Mouse (Mus musculus) ES-E14 (cell line): ENCODE results near the gene Sdr9c7. TPM values are rescaled to one million over a fixed set of nuclear protein-coding genes. Genes with fewer than 3 reads are reported as not detected.
A peak's percentile ranks its signal among the peaks of the same experiment; 100 is the strongest.

Source experiments
- DNase-seq: peaks from one replicate; pipeline ENCODE4 v3.0.0-alpha.2; 2013; ENCODE audit warnings: low read depth, low spot score
- H3K27ac ChIP-seq: 2 replicates; pipeline ENCODE4 v1.5.1; 2012; ENCODE audit warnings: low read depth, mild to moderate bottlenecking, low read length, moderate library complexity, mixed read lengths; ENCODE audit not compliant: poor library complexity, insufficient read depth, severe bottlenecking
- H3K36me3 ChIP-seq: 2 replicates; pipeline ENCODE4 v1.6.1; 2012; ENCODE audit warnings: mild to moderate bottlenecking, low read length, moderate library complexity, mixed read lengths; ENCODE audit not compliant: control insufficient read depth, poor library complexity, insufficient read depth, severe bottlenecking
- H3K4me1 ChIP-seq, 2 experiments: fragments of 150-350 bp in 1 of 2; sonication (generic) in 1 of 2; 2 replicates each; pipeline ENCODE4 v1.6.1; 2012; ENCODE audit warnings: low read length in 2 of 2, mild to moderate bottlenecking in 1 of 2, mixed read lengths in 1 of 2; ENCODE audit not compliant: control insufficient read depth in 2 of 2, insufficient read depth in 2 of 2, poor library complexity in 1 of 2
- H3K4me3 ChIP-seq, 2 experiments: fragments of 150-350 bp in 1 of 2; sonication (generic) in 1 of 2; 2 replicates each; pipeline ENCODE4 v1.5.1; 2012; ENCODE audit warnings: low read length in 2 of 2, low read depth in 1 of 2, mild to moderate bottlenecking in 1 of 2, mixed read lengths in 1 of 2; ENCODE audit not compliant: insufficient read depth in 1 of 2, poor library complexity in 1 of 2, severe bottlenecking in 1 of 2
- H3K9ac ChIP-seq: 2 replicates; pipeline ENCODE4 v1.6.1; 2012; ENCODE audit warnings: low read depth, mild to moderate bottlenecking, low read length, mixed read lengths; ENCODE audit not compliant: poor library complexity, insufficient read depth, severe bottlenecking
- H3K9me3 ChIP-seq: fragments of 150-350 bp; sonication (generic); 2 replicates; pipeline ENCODE4 v1.6.1; 2012; ENCODE audit warnings: low read depth, mild to moderate bottlenecking, low read length; ENCODE audit not compliant: control insufficient read depth, insufficient read depth
- CHD2 ChIP-seq: IDR thresholded peaks from 2 replicates; pipeline ENCODE4 v1.6.1; 2014; ENCODE audit warnings: mild to moderate bottlenecking, low read depth, low read length, inconsistent platforms
- HCFC1 ChIP-seq: IDR thresholded peaks from 2 replicates; pipeline ENCODE4 v1.6.1; 2012; ENCODE audit warnings: low read length, inconsistent platforms, borderline replicate concordance; ENCODE audit not compliant: insufficient read depth
- MAFK ChIP-seq: IDR thresholded peaks from 2 replicates; pipeline ENCODE4 v1.6.1; 2014; ENCODE audit warnings: mild to moderate bottlenecking, low read depth, low read length, inconsistent platforms; ENCODE audit not compliant: insufficient read depth
- ZC3H11A ChIP-seq: IDR thresholded peaks from 2 replicates; pipeline ENCODE4 v1.6.1; 2012; ENCODE audit warnings: low read depth, mild to moderate bottlenecking, inconsistent platforms, low read length, borderline replicate concordance
- ZNF384 ChIP-seq: IDR thresholded peaks from 2 replicates; pipeline ENCODE4 v1.6.1; 2012; ENCODE audit warnings: low read depth, low read length, inconsistent platforms
- in situ Hi-C, 2 experiments: fragments of 600-800 bp; cut with MboI; formaldehyde crosslinking; loops; one replicate each; pipeline ENCODE4 v1.15.1; 2025; ENCODE audit warnings: low sequenced_read_pairs in 2 of 2, inconsistent platforms in 1 of 2; ENCODE audit not compliant: unreplicated experiment in 2 of 2
- total RNA-seq: library from RNA; depleted of rRNA; stranded (reverse); fragments of 300-350 nt; gene quantifications from 2 replicates; pipeline ENCODE4 v1.2.3, GENCODE M21; 2012

Sdr9c7 gene
- total RNA-seq, 1 experiment = 0.27 TPM

GRCm38 (mm10) chr10:127932290-127932926 lies 34.1 kb downstream of the Sdr9c7 start:
- Histone ChIP-seq H3K9ac (no peak overlapping the region), H3K27ac (no peak overlapping the region), H3K9me3 (no peaks in the 10 kb centered on the region), H3K4me3 (no peak overlapping the region), H3K36me3 (no peaks in the 10 kb centered on the region), H3K4me1 (no peaks in the 10 kb centered on the region)
- no peak for DNase-seq
- in situ Hi-C loops = no loop called here
- TF ChIP-seq HCFC1 (no peak), ZC3H11A (no peak), CHD2 (no peak), ZNF384 (no peak), MAFK (no peak)

GRCm38 (mm10) chr10:127936271-127936670 lies 38.0 kb downstream of the Sdr9c7 start:
- in situ Hi-C loops = no loop called here
- Histone ChIP-seq H3K4me1 (no peaks in the 10 kb centered on the region), H3K9ac (no peak overlapping the region), H3K4me3 (no peak overlapping the region), H3K36me3 (peaks cover 4% of the 10 kb centered on the region; the same call in 1 of the 2 replicates), H3K27ac (no peak overlapping the region), H3K9me3 (no peaks in the 10 kb centered on the region)
- DNase-seq = no peak
- TF ChIP-seq HCFC1 (no peak), CHD2 (no peak), MAFK (no peak), ZNF384 (no peak), ZC3H11A (no peak)

- TF ChIP-seq CHD2 (no peak), ZC3H11A (no peak), MAFK (no peak), HCFC1 (no peak), ZNF384 (no peak)
- in situ Hi-C loops = no loop called here
- no peak overlapping the region for H3K27ac ChIP-seq
These were observed 38.6 kb downstream of the Sdr9c7 start for GRCm38 (mm10) chr10:127936747-127937409.

GRCm38 (mm10) chr10:127937428-127938010 lies 39.2 kb downstream of the Sdr9c7 start:
- Histone ChIP-seq H3K36me3 (peaks cover 4% of the 10 kb centered on the region; the same call in 1 of the 2 replicates), H3K27ac (no peak overlapping the region), H3K9me3 (no peaks in the 10 kb centered on the region), H3K4me3 (no peak overlapping the region), H3K9ac (no peak overlapping the region), H3K4me1 (no peaks in the 10 kb centered on the region)
- TF ChIP-seq HCFC1 = no peak
- peak; percentile 82 for TF ChIP-seq ZC3H11A
- TF ChIP-seq CHD2 = no peak
- peak; percentile 83 for TF ChIP-seq ZNF384
- TF ChIP-seq MAFK = no peak
- in situ Hi-C loops = no loop called here
- DNase-seq = no peak

More at GRCm38 (mm10) chr10:127936747-127937409, 38.6 kb downstream of the Sdr9c7 start:
- Histone ChIP-seq H3K9me3 (no peaks in the 10 kb centered on the region), H3K36me3 (peaks cover 4% of the 10 kb centered on the region; the same call in 1 of the 2 replicates), H3K4me3 (no peak overlapping the region), H3K4me1 (no peaks in the 10 kb centered on the region), H3K9ac (no peak overlapping the region)
- no peak for DNase-seq
